Mouse (Mus musculus) spleen, postnatal 4 days (tissue): ENCODE results near the gene Gm28038.

Experiments
- DNase-seq, 2 experiments: peaks; one replicate each; pipeline ENCODE4 v3.0.0; 2022; ENCODE audit warnings: low spot score in 2 of 2

Gene Gm28038

DNA sequence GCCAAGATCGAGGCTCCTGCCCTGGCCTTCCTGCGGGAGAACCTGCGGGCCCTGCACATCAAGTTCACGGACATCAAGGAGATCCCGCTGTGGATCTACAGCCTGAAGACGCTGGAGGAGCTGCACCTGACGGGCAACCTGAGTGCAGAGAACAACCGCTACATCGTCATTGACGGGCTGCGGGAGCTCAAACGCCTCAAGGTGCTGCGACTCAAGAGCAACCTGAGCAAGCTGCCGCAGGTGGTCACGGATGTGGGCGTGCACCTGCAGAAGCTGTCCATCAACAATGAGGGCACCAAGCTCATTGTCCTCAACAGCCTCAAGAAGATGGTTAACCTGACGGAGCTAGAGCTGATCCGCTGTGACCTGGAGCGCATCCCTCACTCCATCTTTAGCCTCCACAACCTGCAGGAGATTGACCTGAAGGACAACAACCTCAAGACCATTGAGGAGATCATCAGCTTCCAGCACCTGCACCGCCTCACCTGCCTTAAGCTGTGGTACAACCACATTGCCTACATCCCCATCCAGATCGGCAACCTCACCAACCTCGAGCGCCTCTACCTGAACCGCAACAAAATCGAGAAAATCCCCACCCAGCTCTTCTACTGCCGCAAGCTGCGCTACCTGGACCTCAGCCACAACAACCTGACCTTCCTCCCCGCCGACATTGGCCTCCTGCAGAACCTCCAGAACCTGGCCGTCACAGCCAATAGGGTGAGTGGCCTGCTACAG lies 24.1 kb upstream of the Gm28038 start:
- DNase-seq, result no peak

DNA sequence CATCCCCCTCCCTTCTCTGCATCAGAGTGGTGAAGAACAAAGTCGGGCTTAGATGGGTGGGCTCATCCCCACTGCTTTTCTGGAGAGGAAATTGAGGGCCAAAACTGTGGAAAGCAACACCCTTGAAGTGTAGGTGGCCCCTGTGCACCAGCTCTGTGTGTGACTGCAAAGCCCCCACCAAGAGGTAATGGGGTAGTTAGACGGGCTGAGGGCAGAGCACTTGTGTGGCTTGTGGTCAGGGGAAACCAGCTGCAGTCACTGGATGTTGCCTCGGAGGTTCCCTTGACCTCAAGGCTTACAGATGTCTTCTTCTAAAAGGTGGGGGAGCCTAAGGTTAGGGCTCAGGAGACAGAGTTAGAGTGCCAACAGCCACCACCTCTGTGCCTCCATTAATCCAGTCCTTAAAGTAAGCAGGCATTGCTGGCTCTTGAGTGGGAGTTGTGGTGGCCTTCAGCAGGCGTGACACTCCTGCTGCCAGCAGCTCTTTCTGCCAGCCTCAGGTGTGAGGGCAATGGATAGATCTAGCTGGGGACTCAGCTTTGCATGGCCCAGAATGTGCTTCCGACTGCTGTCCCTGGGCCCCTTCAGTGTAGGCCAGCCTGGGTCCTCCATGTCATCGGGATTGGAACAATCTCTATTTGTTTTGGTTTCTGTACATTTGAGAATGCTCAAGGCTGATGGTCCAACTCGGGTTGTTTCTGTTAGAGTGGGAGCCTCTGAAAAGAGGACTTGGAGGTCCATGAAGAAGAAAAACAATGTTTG lies 23.0 kb upstream of the Gm28038 start:
- DNase-seq, result no peak

GRCm38 (mm10) chr2:30258600-30258999 lies 22.2 kb upstream of the Gm28038 start:
- DNase-seq, result no peak

DNA sequence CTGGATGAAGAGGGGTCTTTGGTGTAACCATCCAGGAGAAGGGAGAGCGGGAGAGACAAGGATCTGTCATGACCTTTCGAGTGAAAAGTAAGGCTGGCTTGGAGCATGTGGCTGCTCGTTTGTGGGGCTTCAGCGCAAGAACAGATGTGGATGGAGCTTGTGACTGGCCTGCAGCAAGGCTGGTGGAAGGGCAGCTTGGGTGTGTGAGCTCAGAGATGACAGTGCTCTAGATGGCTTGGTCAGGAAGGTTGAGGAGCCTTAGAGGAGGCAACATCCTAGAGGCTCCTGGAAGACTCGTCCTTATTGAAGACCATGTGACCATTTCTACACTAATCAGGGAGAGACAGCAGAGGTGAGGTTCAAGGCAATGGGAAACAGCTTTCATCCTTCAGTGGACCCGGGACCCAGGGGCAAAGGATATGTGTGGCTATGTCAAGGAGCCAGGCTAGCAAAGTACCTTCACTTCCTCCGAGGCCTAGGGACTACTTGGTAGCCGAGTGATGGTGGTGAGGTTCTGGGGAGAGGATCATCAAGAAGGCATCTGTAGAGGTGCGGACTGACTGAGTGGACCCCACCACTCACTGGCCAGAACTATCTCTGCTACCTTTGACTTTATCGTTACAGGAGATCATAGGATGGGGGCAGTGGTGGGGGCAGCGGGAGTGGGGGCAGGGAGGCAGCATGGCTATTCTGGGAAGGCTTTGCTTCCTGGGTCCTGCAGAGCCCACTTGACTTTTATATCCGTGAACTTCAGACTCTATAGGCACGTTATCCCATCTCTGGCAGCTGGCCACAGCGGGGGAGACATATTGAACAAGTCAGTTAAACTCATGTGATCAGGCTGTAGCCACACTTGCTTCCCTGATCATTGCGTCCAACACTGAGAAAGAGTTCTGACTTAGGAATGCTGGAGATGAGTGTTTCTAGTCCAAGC lies 21.4 kb upstream of the Gm28038 start:
- DNase-seq, result no peak

DNA sequence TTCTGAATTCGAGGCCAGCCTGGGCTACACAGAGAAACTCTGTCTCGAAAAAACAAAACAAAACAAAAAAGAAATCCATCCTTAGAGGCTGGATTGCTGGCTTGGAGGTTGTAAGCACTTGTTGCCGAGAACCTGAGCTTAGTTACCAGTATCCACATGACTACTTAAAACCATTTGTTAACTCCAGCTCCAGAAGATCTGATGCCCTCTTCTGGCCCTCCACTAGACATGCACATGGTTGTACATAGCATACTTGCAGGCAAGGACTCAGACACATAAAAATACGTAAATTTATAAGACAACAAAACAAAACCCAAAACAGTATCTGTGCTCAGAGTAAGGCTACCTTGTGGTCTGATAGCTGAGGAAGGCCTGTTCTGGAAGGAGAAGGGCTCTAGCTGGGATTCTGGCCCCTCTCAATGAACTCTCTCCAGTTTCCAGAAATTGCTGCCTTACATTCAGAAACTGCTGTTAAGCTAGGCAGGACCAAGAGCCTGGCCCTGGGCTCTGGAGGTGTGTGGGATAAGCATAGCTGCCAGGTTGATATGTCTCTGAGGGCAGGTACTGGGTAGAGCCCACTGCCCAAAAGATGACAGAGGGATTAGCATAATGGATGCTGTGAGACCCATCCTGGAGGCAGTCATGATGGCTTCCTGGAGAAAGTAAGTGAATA lies 19.6 kb upstream of the Gm28038 start:
- DNase-seq, result no peak

DNA sequence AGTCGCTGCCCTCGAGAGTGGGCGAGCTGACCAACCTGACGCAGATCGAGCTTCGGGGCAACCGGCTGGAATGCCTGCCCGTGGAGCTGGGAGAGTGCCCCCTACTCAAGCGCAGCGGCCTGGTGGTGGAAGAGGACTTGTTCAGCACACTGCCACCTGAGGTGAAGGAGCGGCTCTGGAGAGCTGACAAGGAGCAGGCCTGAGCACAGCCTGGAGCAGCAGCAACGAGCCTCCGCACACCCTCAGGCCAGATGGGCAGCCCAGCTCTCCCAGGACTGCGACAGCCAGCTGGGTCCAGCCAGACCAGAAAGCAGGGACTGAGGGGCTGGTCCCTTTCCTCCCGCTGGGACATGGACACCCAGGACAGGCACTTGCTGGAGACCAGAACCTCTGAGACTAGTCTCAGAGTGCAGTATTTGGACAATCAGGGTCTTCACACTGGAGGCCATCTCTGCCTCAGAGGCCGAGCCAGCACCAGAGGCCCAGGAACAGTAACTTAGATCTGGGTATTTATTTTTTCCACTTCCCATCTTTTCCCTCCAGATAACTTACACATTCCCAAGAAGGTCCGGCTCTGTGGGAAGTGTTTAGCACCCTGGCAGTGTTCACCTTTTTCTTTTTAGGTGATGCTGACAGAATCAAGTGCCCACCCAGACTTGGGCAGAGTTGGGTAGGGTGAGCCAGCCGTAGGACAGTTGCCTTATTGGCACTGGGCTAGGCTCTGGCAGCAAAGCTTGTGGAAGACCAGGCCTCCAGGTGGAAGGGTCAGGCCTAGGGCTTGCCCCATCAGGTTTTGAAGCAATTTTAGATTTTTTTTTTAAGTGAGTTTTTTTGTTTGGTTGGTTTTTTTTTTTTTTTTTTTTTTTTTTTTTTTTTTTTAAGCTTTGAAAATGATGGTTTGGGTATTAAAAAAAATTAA lies 18.7 kb upstream of the Gm28038 start:
- no peak for DNase-seq

- no peak for DNase-seq
Observed at GRCm38 (mm10) chr2:30262840-30263441, 17.9 kb upstream of the Gm28038 start.

DNA sequence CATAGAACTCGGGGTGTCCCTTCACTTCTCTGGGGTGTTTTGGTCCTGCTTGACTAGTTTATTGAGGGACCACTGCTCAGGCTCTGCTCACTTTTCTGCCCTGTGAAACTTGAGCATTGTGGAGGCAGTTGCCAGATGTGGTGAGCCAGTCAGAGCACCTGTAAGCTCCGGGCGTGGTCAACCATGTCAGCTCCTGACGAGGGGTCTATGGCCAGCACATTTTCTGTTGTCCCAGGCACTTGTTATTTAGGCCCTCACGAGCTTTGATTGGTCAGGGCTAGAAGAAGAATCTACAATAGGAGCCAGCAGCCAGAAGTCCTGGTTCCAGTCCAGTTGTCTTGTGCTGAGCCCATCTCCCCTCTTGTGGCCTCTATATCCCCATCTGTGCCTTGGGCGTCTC lies 17.0 kb upstream of the Gm28038 start:
- DNase-seq, result no peak

GRCm38 (mm10) chr2:30264671-30265519 lies 15.9 kb upstream of the Gm28038 start:
- DNase-seq, result no peak

DNA sequence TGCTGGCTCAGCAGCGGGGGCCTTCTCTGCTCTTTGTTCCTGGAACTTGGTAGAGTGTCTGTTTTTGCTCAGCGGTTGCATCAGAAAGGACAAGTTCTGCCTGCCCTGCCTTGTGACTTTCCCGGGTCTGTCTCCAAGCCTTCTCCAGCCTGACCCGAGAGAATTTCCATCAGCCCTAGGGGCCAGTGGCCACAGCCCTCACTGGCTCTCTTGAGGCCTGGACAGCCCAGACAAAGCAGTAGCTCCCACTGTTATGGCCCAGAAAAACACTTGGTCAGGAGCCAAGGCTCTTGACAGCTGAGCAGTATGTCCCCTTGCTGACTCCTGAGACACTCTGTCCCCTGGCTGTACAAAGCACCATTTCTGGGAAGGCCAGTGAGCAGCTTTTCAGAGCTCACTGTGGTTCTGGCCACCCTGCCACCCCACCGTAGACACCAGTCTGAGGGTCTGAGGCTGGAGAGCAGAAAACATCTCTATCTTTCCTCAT lies 15.0 kb upstream of the Gm28038 start, which contains the start of gene Phyhd1:
Gene Phyhd1 (plus strand): TSS at position 437 of the 487 bp plus-strand sequence.
- DNase-seq, result no peak

- DNase-seq, result no peak
Observed at GRCm38 (mm10) chr2:30266392-30266941, 14.4 kb upstream of the Gm28038 start.

DNA sequence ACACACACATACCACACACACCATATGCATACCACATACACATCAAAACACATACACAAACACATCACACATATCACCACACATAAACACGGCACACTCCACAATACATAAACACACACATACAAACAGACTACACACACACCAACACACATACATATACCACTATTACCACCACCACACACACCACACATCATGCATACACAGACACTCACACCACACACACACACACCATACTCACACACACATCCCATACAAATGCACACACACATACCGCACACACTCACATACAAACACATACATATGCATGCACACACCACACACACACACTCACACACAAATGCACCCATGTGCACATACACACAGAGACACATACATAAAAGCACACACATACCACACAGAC lies 13.4 kb upstream of the Gm28038 start:
- no peak for DNase-seq

- DNase-seq, result no peak
Observed at GRCm38 (mm10) chr2:30268371-30268770, 12.5 kb upstream of the Gm28038 start.

GRCm38 (mm10) chr2:30269241-30269990 lies 11.4 kb upstream of the Gm28038 start:
- DNase-seq, result peak in 1 of 2 experiments; percentile 62

- DNase-seq, result peak; percentile 47 to 73
Observed at GRCm38 (mm10) chr2:30270134-30270533, 10.7 kb upstream of the Gm28038 start.

DNA sequence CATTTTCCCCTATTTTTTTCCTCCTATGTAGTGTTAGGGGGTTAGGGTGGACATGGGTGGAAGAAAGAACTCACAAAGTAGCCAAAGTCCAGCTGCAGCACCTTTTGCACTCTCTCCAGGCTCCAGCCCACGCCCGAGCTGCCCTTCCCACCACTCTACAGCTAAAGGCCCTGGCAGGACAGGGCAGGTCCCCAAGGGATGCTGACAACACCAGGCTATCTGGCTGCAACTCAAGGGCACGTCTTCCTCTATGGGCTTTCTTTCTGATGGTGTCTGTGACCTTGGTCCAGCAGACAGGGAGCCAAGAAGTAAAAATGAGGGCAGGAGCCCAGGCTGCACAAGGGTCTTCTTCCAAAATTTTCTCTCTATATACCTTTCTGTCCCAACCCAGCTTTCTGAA lies 808 bp downstream of the Gm28038 start:
- no peak for DNase-seq

DNA sequence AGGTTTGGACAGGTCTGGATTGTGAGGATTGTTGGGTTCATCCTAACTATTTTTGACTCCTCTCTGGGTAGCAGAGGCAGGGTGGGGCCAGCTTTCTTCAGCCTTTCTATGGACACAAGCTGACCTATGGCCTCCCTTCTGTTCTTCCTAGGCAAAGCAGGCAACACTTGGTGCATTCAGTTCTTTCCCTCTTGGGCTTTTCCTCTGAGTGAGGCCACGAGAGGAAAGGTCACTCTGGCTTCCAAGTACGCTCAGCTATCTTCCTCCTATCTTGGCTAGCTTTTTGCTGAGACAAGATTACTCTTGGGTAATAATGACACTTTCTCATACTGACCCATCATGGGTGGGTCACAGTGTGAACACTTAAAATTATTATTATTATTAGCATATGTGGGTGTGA lies 2.4 kb downstream of the Gm28038 start:
- DNase-seq, result no peak

DNA sequence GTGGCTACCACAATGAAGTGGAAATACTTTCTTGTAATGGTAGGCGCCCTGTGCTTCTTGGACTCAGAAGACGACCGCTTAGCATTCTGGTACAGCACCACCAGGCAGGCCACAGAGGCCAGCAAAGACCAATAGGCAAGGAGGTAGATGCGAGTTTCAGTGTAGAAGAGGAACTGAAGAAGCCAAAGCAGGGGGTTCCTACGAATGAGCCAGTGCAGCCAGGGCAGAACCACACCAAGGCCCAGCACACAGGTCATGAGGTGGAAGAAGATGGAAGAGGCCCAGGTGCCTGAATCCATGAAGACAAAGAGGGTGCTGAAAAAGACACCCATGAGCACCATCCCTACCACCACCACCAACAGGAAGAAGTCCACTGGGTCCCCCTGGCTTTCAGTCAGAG lies 4.2 kb downstream of the Gm28038 start:
- DNase-seq, result no peak
